Mouse (Mus musculus) testis, adult 2 months (tissue): ENCODE measurements around the gene Ctnna2.

ENCODE experiments used
- CTCF ChIP-seq: fragments of 200-500 bp; IDR thresholded peaks from 2 replicates; pipeline ENCODE4 v1.5.1; 2012; ENCODE audit warnings: low read depth, mild to moderate bottlenecking, inconsistent platforms, low read length, moderate library complexity; ENCODE audit not compliant: control insufficient read depth, insufficient read depth, insufficient replicate concordance
- POLR2A ChIP-seq: fragments of 200-500 bp; IDR thresholded peaks from 2 replicates; pipeline ENCODE4 v1.6.1; 2012; ENCODE audit warnings: low read depth, mild to moderate bottlenecking, inconsistent platforms, low read length, moderate library complexity; ENCODE audit not compliant: control insufficient read depth

- no peak for TF ChIP-seq CTCF
- TF ChIP-seq POLR2A: no peak
Observed at GRCm38 (mm10) chr6:77521836-77522235, 457.7 kb downstream of the Ctnna2 start.
